Mouse (Mus musculus) embryonic fibroblast, embryonic 13.5 days (primary cell): ENCODE data around the gene Timm8a1.

Experiments used
- CTCF ChIP-seq: IDR thresholded peaks from 2 replicates; pipeline ENCODE4 v1.5.1; 2011; ENCODE audit warnings: mild to moderate bottlenecking, control low read depth, low read length, moderate library complexity, borderline replicate concordance; ENCODE audit not compliant: insufficient read depth
- POLR2A ChIP-seq: IDR thresholded peaks from 2 replicates; pipeline ENCODE4 v1.6.1; 2011; ENCODE audit warnings: low read depth, mild to moderate bottlenecking, control low read depth, low read length, moderate library complexity

- TF ChIP-seq POLR2A (no peak), CTCF (no peak)
Observed at GRCm38 (mm10) chrX:134564326-134564725, 22.7 kb upstream of the Timm8a1 start.
